Mouse (Mus musculus): ENCODE data around the gene Rpl4.
A peak's percentile ranks its signal among the peaks of the same experiment; 100 is the strongest.
"Not testable (repeated sequence)": the region's sequence is repeated elsewhere in the genome, so short reads cannot be mapped to it uniquely, and the experiment has no call there.

The Rpl4 gene

DNA sequence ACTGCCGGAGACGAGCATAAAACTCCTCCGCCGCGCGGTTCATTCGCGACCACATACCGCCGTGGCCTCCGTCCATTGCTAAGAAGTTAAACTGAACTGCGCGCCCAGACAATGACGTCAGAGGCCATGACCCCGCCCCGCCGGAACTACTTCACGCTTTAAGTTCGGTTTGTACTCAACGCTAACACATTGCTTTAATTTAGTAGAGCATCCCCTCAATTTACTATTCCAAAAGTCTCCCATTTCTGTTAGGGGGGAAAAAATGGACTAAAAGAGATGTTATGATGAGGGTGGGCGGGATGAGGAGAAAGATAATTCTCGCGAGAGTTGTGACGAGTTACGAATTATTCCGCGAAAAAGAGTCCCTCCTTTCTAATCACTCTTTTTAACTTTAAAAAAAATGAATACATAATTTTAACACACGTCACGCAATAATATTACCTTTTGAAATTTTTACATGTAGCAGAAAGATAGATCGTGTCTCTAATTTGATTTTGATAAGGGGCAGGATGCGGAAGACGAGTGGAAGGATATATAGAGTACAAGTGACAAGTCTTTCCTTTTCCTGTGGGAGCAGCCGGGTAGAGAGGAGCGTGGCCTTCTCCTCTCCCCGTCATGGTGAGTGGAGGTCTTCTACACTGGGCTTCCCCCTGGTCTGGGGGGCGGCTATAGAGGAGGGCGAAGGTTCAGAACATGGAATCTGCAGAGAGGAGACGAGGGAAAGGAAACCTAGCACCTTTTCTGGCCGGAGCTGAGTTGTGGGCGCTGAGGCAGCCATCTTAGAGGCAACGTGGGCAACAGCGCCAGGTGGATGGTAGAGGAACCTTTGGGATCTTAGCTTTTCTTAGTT, at the start of gene Rpl4, which contains the start of gene Zwilch:
Gene Rpl4 (plus strand): TSS at position 560 of the 850 bp plus-strand sequence.
Gene Zwilch (minus strand): TSS at position 289 of the 850 bp plus-strand sequence.
- DNase-seq, result peak; percentile 86

GRCm38 (mm10) chr9:64124846-64125245, 48.3 kb upstream of the Rpl4 start:
- DNase-seq, result not testable (repeated sequence)

- no peak for DNase-seq
Observed at GRCm38 (mm10) chr9:64125307-64125706, 47.9 kb upstream of the Rpl4 start.

- DNase-seq, result no peak
Observed at GRCm38 (mm10) chr9:64126121-64126520, 47.1 kb upstream of the Rpl4 start.

GRCm38 (mm10) chr9:64131623-64132022, 41.6 kb upstream of the Rpl4 start:
- no peak for DNase-seq

DNA sequence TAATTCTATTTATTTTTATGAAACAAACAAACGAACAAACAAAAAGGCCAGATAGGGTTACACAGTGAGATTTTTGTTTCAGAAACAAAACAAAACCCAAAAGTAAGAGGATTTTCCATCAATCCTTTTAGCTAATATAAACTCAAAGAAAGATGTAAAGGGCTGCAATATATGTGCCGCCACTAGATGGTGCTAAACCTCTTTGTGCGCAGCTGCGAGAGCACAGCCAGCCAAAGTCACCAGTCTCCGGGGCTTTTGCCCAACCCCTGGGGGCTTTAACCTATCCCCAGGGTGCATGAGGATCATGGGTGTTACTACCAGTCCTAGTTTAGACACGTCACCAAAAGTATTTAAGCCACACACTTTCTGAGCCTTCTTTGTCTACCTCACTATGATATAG, 34.3 kb upstream of the Rpl4 start:
- peak; percentile 45 for DNase-seq

GRCm38 (mm10) chr9:64139879-64140278, 33.3 kb upstream of the Rpl4 start:
- no peak for DNase-seq

DNA sequence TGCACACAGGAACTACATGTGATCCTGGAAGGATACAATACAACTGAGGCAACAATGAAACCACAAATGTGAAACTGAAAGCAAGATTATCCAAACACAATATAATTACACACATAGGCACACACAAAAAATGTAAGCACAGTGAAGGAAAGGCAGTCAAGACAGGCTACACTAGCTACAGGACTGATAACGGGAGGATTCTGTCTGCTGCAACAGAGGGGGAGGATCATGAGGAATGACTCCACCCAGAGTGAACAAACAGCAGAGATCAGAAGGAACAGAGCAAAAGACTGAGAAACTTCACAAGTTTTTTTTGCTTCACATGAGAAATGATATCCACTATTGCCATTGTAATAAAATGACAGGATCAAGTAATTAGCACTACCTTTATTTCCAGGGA, 16.5 kb upstream of the Rpl4 start:
- DNase-seq, result no peak

- no peak for DNase-seq
Observed at GRCm38 (mm10) chr9:64160471-64160870, 12.7 kb upstream of the Rpl4 start.

GRCm38 (mm10) chr9:64169967-64170366, 3.2 kb upstream of the Rpl4 start:
- DNase-seq, result not testable (repeated sequence)

DNA sequence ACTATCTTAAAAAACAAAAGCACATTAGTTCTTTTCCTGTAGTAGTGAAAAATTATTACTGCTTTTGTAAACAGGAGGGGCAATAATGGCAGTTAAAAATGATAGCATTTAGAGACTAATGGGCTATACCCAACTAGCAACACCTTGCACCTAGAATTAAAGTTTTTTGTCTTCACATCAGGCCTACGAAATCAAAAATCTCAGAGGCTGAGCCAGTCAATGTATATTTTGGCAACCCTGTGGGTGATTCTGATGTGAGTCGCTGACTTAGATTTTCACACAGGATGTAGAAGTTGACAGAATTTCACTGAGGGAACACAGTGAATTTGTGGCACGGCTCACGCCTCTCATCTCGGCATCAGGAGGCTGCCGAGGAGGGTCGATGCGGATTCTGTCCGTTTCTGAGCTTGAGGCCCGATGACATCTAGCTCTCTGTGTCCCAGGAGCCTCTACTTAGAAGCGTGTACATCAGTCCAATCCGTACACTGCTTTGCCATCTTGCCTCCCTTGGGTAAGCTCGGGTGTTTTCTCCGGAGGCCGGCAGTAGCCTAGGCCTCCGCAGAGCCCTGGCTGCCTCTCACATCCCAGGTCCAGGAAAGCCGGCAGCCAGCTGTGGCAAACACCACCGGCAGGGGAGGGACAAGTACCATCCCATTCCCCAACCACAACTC, 895 bp upstream of the Rpl4 start:
- DNase-seq, result no peak

DNA sequence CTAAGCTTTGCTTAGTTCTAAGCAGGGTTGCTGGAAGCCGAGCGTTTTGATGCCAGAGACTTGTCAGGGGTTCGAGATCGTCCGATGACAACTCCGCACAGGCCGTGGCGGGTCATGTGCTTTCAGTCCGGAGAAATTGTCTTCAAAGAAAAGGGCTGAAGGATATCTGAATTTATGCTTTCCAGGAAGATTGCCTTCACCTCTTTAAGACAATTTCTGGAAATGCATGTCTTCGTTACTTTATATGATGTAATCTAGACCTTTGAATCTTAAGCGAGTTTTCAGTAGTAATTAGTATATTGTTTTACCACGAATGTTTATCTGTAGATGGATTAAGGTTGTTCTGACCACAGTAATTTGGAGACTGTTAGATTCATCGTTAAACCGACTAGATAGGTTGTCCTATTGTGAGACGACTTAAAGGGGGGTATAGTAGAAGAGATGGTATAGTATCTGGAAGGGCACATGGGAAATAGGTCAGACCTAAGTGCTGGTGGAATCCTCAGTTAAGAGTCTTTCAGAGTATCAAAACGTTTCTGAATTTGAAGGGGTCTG, 568 bp downstream of the Rpl4 start:
- DNase-seq, result no peak

GRCm38 (mm10) chr9:64174341-64174740, 1.2 kb downstream of the Rpl4 start:
- no peak for DNase-seq

GRCm38 (mm10) chr9:64174766-64175165, 1.6 kb downstream of the Rpl4 start:
- no peak for DNase-seq

DNA sequence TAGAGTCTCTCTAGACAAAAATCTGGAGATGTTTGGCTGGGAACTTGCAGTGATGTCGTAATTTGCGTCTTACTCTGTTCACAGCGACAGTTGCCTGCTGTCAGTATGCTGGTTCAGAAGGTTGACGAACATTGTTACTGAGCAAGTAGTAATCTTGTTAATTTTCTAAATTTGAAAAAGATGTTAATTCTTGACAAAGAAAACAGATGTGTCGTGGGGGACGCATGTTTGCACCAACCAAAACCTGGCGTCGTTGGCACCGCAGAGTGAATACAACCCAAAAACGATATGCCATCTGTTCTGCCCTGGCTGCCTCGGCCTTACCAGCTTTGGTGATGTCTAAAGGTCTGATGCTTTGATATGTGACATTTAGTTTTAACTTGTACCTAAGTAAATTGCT, 2.2 kb downstream of the Rpl4 start:
- no peak for DNase-seq

DNA sequence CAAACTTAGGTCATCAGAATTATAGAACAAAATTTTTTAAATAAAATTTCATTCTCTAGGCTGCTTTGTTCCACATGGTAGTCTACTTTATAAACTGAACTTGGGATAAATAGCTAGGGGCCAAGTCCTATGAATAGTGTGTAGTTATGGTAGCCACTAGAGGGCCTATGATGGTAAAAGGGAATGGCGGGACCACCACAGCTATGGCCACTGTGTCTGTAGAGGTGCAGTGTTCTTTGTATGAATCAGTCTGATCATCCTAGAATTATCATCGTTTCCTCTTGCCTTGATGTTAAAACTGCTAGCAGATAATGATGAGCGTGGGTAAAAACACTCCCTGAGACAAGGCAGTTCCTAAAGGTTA, 5.4 kb downstream of the Rpl4 start:
- DNase-seq, result peak; percentile 11

- DNase-seq, result peak; percentile 88
Observed at GRCm38 (mm10) chr9:64178974-64179646, 5.9 kb downstream of the Rpl4 start, which contains the start of gene Snapc5. Gene Snapc5 (plus strand): TSS chr9:64179274.

- DNase-seq, result not testable (repeated sequence)
Observed at GRCm38 (mm10) chr9:64183295-64183694, 10.1 kb downstream of the Rpl4 start.

DNA sequence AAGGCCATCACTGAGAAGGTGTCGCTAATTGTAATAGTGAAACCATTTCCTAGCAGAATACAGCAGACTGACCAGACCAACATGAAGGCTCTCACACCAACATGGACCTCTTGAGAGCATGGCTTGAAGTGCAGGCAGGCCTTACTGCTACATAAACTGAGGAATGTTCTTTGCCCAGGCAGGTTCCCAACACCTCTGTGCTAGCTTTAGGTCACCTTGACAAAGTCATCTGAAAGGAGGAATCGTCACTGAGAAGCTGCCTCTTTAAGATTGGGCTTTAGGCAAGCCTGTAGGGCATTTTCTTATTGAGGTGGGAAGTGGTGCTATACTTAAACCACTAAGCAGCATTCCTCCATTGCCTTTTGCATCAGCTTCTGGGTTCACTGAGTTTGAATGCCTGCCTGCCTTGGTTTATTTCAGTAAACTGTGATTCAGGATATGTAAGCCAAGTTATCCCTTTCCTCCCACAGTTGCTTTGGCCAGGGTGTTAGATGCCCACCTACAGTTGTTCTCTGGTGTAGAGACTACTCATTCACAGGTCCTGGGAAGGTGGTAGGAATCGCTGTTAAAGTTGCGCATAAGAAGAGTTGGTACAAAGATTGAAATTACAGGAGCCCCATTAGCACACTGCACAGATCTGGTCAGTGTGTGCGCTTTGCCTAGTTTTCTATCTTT, 11.1 kb downstream of the Rpl4 start:
- DNase-seq, result no peak

DNA sequence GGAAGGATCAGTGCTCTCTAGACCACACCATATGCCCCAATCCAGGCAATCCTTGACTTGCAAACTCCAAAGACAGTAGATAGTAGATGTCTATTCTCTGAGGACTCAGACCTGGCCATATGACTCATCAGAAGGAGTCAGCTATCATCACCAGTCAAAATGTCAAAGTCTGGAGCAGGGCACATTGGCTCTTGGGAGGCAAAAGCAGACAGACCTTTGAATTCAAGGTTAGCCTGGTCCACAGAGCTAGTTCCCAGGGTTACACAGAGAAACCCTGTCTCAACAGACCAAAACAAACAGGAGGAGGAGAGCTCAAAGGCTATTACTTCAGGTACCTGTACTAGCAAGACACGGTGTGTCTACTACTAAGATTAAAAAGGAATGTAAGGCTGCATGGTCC, 20.7 kb downstream of the Rpl4 start:
- no peak for DNase-seq

DNA sequence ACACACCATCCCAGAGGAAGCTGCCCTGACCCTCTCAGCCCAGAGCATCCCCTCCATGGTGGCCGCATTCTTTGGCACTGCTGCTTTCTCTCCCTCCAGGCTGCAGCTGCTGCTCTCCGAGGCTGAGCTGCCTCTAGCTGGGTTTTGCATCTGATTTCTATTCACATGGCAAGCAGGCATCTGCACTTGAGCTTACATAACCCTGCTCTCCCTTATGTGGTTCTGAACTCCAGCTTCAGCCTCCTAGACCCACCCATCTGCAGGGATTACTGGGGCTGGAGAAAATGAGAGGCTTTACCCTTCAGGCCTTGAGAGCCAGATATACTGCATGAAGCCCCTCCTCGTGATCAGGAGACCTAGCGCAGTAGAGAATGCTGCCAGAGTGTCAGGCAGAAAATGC, 22.4 kb downstream of the Rpl4 start:
- no peak for DNase-seq

GRCm38 (mm10) chr9:64197524-64197923, 24.3 kb downstream of the Rpl4 start:
- DNase-seq, result no peak

Measured in liver (tissue).